Mouse (Mus musculus) spleen, postnatal 14 days (tissue): ENCODE results near the gene Ly6g5c.

Experiments
- DNase-seq, 2 experiments: peaks; one replicate each; pipeline ENCODE4 v3.0.0; 2021 to 2022; ENCODE audit warnings: low spot score in 2 of 2

The Ly6g5c gene

DNA sequence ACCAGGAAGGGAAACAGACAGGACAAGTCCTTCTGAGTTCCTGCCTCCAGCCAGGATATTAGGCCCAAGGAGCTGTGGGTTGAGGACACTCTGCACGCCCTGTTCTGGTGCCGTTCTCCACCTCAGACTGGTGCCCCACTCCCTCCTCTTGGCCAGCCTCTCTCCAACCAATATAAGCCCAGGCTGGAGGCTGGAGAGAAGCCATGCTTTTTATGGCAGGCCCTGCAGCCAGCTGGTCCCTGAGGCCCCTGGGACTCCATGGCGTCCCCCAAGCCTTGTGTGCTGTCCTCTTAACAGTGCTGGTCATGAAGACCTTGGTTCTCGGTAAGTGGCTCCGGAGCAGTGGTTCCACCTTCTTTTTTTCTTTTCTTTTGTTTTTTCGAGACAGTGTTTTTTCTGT is at the start of gene Ly6g5c:
Gene Ly6g5c (plus strand): TSS at position 183 of the 400 bp plus-strand sequence.
- DNase-seq, result no peak

DNA sequence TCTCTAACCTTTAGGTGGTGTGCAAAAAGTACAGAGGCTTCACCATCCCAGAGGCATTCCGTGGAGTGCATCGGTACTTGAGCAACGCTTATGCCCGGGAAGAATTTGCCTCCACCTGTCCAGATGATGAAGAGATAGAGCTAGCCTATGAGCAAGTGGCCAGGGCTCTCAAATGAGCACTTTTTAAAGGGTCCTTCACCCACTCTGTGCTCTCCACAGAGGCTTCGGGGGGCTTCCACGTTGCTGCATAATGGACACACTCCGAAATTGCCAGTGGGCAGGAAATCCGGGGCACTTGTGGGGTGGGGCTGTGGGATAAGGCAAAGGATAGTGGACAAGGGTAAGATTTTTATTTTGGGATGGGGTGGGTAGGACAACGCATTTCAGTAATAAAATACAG is 49.8 kb upstream of the Ly6g5c start:
- DNase-seq, result no peak

DNA sequence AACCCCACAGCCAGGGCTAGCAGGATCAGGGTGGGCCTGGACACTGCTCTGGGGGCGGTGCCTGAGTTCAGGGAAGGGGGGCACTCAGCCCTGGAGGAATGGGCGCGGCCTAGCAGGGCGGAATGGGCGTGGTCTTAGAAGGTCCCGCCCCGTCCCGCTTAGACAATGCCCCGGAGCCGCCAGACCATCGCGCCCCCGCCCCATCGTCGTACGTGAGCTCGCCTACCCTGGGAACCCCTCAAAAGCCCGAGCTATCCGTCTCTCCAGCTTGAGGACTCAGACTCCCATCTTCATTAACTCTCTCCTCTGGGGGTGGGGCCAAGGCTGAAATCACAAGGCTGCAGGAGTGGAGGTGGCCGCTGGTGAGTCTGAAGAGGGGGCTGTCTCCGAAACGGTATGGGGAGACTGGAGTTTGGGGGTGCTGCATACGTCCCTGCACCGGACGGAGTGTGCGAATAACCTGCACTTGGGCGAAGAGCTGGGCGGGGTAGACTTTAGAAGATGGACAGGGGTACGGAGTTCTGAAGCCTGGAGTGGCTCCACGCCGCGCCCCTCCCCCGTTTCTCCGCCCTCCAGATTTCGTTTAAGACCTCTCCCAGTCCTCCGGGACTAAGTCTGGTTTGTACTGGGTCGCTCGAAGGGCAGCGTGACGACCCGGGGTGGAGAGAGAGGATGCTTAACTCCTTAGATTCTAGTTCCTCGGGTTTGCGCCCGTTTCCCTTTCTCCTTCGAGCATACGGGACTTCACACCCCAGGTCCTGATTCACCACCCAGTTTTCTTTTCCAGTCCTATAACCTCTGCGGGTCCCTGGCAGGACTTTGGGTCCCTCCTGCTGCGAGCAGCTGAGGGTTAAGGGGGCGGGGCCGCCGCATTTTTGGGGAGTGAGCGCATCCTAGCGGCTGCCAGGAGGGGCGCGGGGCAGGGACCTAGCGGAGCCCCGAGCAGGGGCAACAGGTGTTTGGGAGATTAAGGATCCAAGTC is 48.9 kb upstream of the Ly6g5c start, which contains the start of gene Ddah2:
Gene Ddah2 (plus strand): TSS at position 125 of the 982 bp plus-strand sequence.
- DNase-seq, result peak; percentile 75 to 86

DNA sequence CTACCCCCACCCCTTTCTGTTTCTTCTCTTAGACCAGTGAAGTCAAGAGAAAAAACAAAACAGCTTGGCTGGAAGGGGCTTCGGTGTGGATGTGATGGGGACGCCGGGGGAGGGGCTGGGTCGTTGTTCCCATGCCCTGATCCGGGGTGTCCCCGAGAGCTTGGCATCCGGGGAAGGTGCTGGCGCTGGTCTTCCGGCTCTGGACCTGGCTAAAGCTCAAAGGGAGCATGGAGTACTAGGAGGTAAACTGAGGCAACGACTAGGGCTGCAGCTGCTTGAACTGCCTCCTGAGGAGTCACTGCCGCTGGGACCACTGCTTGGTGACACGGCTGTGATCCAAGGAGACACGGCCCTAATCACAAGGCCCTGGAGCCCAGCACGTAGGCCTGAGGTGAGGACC is 48.0 kb upstream of the Ly6g5c start:
- no peak for DNase-seq

DNA sequence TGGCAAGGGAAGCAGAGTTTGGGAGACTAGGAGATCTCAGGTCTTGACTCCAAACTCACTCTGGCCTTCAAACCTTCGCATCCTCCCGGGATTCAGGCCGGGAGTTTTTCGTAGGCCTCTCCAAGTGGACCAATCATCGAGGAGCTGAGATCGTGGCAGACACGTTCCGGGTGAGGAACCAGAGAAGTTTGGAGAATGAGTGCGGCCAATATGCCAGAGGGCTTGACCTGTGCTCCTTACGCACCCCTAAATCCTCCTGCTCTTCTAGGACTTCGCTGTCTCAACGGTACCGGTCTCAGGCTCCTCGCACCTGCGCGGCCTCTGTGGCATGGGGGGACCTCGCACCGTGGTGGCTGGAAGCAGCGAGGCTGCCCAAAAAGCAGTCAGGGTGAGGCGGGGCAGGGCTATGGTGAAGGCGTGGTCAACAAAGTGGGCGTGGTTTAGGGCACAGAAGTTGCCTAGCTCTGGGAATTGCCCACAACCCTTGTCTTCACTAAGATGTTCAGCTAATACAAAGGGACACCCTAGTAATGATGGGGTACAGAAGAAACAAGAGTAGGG is 47.3 kb upstream of the Ly6g5c start:
- no peak for DNase-seq

DNA sequence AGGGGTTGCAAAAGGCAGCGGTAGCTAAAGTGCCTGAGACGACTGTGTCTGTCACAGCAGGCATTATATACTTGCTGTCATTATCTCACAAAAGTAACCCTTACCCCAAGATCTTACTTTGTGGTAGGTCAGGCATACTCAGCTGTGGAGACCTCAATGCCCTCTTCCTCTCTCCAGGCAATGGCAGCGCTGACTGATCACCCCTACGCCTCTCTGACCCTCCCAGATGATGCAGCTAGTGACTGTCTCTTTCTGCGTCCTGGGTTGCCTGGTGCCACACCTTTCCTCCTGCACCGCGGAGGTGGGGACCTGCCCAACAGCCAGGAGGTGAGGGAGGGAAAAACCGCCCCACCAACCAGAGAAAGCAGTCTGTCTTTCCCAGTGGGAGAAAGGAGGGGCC is 46.8 kb upstream of the Ly6g5c start:
- no peak for DNase-seq

DNA sequence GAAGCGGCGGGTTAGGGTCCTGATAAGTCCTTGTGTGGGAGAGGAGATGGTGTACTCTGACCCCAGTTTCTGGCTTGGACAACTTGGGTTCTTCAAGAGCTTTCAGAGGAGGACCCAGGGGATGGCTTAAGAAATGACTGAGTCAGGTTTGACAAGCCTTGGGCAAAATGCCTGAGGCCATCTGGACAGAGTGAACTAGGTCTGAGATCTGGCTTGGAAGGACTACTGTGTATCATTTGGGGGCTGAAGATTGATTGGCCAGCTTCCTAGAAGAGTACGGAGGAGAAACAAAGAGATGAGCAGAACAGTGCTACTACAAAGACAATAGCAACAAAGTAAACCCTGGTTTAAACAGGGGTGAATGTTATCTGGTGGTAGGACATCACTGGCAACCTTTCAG is 44.6 kb upstream of the Ly6g5c start:
- no peak for DNase-seq

DNA sequence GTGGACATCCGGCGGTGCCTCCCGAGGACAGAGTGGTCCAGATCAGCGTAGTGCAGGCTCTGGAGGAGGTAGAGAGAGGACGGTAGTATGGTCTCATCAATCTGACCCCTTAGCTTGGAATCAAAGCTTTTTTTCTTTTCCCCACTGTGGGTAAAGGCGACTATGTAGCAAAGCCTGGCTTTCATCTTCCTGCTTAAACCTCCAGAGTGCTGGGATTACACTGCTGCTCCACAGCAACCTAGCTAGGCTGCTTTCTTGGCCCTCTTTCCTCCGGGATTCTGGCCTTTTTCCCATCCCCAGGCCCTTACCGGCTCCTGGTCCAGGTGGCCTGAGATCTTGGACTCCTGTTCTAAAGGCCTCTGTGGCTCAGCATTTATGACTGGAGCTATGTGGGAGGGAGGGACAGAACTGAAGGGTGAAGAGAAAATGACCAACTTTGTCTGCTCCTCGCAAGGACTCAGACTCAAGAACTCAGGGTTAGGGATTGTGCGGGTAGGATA is 43.7 kb upstream of the Ly6g5c start:
- DNase-seq, result no peak

DNA sequence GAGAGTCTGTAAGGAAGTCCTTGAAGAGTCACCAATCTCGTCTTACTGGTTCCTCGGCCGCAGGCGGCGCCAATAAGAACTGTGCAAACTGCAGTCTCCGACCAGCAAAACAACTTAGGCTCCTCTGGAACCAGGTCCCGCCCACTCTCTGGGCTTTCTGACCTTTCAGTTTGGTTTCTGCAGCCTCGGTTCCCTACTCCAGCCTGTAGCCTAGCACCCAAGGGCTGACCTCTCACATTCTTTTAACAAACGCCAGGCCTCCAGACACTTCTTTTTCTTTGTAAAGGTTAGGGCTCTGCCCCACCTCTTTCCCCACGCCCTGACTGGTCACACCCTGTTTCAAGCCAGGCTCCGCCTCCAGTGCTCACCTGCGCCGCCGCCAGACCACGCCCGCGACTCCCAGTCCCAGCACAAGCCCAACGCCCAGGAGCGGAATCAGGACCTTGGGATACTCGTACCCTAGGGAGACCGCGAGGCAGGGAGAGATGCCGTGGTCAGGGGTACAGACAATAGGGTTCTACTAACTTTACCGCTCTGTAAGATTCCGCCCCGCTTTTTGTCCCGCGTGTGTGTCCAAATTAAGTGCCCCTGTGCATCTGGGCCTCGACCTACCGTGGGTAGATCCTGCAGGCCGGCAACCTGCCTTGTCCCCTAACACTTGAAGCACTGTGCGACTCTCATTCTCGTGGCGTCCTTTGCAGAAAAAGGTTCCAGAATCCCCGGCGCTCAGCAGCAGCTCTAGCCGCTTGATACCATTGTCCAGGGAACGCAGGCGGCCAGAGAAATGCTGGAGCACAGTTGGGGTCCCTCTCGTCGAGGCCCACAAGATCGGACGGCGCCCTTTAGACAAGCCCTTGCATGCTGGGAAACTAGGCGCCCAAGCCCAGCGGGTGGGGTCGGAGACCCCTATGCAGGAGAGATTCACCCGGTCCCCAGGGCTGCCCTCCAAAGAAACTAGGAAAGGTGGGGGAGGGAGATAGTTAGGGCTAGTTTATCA is 42.8 kb upstream of the Ly6g5c start, which contains the start of gene Ly6g6c:
Gene Ly6g6c (plus strand): TSS at position 438 of the 997 bp plus-strand sequence.
- DNase-seq, result no peak

DNA sequence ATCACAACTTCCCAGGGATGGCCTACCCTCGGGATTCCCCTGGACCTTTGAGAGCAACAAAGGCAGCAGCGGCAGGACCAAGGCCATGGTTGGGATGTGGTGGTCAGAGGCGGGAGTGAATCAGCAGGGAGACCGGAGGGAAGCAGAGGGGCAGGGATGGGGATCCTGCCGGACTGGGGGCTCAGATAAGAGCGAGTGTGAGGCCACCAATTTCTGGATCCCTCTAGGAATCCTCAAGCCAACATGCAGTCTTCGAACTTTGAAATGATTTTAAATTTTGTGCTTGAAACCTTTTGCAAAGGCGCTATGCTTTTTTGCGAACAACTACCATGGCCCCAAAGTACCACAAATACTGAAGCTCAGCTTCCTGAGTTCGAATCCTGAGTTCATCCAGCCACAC is 42.0 kb upstream of the Ly6g5c start, which contains the start of gene Mpig6b:
Gene Mpig6b (minus strand): TSS at position 101 of the 400 bp plus-strand sequence.
- DNase-seq, result no peak

DNA sequence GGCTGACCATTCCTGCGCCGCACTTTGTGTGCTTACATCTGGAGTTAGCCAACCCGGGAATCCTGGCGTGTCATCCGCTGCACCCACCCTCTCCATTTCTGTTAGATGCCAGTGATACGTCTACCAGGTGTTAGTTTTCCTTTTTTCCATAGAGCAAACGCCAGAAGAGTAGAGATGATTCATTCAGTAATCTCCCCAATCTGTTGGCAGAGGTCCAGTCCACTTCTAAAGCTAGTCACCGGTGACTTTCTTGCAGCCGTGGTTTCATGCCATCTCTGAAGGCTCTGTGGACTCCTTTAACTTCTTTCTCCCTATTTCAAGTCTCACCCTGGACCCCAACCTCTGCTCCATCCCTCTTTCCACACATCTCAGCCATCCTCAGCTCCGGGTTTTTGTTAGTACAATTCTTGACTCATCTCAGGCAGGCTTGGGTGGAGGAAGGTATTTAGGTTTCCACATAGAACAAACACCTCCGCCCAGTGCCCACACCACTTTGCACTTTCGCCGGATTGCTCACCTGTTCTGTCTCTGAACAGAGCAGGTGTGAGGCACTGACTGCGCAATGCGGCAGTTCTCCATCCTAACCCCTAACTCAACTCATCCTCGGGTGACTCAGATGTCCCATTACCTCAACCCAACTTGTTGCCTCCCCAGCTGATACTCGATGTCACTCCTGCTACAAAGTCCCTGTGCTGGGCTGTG is 39.7 kb upstream of the Ly6g5c start:
- no peak for DNase-seq

DNA sequence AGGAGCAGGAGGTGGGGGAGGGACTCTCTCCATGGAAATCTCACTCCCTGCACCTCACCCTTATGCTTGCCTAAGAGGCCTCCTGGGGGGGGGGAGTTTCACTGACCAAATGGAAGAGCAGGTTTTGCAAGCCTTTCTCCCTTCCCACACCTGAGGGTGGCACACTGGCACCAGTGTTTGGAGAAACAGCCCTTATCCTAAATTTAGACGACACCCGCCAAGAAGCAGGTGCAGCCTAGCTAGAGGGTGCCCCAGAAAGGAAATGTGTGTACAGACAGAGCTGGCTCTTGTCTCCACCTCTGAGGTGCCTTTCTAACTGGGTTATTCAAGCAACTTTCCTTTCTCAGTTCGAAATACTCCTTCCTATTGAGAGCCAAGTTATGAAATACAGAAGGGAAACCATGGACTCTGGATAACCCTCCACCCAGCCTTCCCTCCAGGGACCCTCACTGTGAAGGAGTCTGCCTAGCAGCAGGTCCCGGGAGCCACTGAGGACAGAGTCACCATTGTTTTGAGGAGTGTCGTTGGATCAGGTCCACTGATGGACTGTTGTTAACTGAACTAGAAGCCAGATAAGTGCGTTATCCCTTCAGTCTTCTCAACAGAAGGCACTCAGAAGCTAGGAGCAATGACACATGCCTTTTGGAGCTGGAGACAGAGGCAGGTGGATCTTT is 37.4 kb upstream of the Ly6g5c start:
- DNase-seq, result no peak

DNA sequence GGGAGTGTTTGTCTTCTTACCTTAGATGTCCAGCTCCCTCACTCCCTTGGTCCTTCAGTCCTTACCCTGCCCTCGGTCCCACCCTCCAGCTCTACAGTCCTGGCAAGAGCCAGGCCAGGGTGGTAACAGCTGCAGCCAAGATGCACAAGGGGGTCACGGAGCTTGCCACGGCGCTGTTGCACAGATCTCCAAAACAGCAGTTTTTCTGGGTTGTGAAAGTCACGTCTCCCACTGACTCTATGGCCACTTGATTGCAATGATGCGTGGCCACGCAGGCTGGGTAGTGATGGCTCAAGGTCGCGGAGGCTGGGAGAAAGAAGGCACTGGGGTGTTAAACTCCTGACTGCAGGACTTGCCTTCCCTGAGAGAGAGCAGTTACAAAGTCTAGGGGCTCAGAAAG is 36.6 kb upstream of the Ly6g5c start:
- DNase-seq, result no peak

DNA sequence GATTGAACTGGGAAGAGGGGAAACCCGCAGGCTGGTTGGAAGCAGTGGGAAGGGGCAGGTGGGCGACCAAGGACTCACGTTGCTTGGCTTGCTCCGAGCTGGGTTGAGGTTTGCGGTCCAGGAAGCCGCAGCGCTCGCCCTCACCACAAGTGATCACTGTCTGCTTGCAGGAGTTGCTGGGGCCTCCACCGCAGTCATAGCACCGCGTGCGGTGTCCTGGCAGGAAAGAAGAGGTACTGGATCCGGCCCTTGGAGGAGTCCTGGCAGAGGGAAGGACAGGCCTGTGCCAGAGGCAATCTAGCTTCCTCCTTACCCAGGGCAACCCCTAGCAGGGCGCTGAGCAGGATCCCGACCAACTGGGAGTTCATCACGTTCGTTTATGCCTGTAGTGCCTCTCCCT is 34.0 kb upstream of the Ly6g5c start:
- no peak for DNase-seq

DNA sequence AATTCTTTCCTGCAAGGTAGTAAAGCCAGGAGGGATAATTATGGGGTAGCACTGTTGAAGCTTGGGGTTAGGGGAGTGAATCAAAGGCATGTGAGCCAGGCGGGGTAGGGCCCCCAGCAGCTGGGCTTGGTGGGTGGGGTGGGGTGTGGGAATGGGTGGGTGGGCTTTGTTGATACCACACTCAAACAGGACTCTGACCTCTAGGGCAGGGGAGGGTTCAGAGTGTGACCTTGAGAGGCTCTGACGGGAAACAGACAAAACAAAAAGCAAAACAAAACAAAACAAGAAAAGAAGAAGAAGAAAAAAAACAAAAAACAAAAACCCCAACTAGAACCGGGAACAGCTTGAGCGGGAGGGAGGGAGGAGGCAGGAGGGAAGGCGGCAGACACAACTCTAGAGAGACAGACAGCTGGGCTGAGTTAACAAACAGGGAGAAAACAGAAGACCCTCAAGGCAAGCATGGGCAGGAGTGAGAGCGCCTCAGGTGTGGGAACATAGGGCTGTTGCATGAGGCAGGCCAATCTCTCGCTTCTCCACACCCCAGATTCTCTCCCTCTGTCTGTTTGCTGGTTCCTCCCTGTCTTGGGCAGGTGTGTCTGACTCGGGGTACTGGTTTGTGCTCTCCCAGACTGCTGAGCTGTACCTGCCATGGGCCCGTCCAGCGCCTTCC is 31.4 kb upstream of the Ly6g5c start, which contains the start of gene Ly6g6e:
Gene Ly6g6e (plus strand): TSS at position 396 of the 670 bp plus-strand sequence.
- no peak for DNase-seq

DNA sequence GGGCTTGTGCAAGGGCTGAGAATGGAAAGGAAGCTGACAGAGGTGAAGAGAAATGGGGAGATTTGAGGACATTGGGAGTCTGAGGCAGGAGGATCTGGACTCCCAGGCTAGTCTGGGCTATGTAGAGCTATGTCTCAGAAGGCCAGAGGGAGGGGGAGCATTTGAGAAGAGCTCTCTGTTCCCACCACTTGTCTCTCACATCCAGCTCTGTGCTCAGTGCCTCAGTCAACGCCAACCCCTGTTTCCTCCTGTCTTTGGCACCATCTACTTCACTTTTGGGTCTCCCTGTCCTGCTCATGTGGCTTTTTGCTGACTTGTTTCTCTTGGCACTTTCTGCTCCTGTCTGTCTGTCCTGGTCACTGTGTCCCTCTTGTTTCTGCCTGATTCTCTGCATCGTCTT is 30.8 kb upstream of the Ly6g5c start:
- DNase-seq, result no peak

DNA sequence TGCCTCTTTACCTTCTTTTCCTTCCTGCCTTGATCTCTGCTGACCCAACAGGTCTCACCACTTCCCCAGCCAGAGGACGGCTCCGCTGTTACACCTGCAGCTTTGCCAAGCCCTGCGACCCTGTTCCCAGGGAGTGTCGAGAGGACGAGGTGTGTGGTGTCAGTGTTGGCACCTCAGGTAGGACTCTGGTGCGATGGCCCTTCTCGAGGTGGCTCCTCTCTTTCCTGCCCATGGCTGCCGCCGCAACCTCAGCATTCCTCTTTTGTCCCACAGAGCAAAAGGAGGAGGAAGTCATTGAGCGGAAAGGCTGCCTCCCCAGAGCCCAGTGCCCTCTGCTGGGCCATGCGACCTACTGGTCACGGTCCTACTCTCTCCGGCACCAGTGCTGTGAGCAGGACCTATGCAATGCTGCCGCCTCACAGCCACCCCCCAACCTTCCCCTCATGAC is 30.3 kb upstream of the Ly6g5c start, which contains the start of gene Ly6g6d:
Gene Ly6g6d (minus strand): TSS at position 280 of the 448 bp plus-strand sequence.
- no peak for DNase-seq

DNA sequence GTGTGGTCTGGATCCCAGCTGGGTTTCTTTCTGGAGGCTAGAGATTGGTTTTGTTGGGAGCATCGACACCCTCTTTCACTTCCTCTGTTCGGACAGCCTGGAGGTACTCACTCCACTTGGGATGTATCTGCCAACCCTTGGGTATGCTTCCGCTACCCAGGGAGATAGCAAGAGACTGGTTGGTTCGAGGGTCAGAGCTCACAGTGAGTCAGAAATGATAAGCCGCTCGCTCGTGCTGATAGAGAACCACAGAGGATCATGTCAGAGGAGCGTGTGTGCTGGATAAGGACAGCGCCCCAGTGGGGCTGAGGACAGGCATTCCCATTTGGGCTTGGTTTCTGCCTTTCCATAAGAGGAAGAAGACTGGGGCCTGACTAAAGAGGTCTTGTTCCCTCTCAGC is 28.3 kb upstream of the Ly6g5c start:
- DNase-seq, result no peak

DNA sequence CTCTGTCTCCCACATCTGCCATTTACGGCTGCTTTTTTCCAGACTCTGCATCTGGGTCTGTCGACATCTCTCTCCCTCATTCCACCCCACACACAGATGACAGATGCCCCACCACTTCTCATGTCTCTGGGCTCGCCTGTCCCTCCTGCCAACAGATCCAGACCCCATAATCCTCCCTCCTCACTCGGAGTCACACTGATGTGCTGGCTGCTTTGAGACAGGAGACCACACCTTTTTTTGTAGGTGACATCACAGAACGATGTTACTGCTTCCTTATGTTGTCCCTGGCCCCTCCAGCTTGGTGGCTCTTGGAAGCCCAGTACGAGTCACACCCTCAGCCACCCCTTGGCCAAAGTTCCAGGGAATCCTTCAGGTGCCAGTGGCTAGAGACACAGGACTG is 27.8 kb upstream of the Ly6g5c start:
- no peak for DNase-seq
